Mouse (Mus musculus): ENCODE measurements around the gene Tjp1.

DNA sequence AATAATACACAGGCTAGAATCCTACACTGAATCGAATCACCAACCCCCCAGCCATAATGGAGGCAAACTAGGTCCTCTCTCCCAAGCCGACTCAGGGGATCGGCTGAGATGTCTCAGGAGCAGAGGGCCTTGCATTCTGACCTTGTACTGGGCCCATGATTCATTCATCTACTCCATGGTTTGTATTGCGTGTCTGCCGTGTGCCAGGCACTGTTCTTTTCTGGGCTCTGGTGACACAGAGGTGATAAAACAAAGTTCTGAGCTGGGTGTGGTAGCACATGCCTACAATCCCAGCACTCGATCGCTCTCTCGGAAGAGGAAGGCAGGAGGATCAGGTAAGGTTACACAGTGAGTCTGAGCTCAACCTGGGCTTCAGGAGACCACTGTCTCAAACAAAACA is 59.4 kb downstream of the Tjp1 start:
- TF ChIP-seq POLR2A (IDR thresholded peaks at IDR 0.05; ENCODE audit: extremely low read depth, insufficient read depth, low read length) (no peak), CTCF (IDR thresholded peaks at IDR 0.05; ENCODE audit: extremely low read depth, insufficient read depth, low read length) (no peak)
